Mouse (Mus musculus): ENCODE measurements around the gene Mgea5.

The Mgea5 gene

DNA sequence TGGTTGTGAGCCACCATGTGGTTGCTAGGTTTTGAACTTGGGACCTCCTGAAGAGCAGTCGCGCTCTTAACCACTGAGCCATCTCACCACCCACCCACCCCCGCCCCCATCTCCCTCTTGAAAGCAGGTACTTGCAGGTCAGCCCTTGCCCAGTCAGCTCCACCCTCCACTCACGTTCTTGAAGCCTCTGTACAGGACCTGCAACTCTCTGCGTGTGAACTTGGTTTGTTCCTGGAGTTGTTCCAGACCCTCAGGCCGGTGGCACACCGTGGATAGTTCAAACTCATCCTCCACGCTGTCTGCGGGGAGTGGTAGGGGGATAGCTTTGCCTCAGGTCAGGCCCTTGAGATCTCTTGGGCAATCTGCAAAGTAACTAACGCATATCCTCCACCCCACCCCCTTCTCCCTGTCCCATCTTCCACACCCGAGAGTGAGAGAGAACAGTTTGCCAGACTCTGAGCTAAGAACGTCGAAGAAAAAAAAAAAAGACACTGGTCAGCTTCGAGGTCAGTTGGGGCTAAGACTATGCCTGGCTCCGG lies 11.8 kb upstream of the Mgea5 start:
- no peak for DNase-seq

DNA sequence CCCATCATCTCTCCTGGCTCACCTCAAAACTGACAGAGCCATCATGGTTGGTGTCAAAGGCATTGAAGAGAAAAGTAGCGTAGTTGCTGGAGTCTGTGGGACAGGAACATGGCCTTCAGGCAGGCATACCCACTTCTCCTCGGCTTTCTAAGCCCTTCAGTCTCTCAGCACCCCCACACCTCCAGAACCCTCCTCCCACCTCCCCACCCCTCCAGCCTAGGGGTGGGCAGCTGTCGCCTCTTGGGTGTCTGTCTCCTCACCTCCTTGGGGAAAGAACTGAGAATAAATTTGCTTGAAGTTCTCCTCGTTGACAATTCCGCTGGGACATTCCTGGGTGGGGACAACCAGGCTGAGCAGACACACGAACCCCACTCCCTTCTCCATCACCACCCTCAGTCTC lies 11.1 kb upstream of the Mgea5 start:
- DNase-seq: no peak

DNA sequence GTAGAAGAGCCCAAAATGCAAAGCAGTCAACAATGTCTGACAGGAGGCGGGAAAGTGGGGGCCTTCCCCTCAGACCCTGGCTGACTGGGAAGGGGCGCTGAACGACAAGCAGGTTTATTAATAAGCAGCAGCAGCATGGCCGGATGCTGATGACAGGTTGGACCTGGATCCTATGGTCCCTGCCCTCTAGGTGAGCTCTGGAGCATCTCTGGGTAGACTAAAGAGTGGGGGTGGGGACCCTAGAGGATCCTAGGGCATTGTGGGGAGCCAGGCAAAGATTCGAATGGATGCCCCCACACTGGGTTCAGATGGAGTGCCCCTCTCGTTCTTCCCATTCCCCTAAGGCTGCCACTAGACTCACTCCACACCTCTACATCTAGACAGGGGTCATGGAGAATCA lies 8.8 kb upstream of the Mgea5 start:
- no peak for DNase-seq

DNA sequence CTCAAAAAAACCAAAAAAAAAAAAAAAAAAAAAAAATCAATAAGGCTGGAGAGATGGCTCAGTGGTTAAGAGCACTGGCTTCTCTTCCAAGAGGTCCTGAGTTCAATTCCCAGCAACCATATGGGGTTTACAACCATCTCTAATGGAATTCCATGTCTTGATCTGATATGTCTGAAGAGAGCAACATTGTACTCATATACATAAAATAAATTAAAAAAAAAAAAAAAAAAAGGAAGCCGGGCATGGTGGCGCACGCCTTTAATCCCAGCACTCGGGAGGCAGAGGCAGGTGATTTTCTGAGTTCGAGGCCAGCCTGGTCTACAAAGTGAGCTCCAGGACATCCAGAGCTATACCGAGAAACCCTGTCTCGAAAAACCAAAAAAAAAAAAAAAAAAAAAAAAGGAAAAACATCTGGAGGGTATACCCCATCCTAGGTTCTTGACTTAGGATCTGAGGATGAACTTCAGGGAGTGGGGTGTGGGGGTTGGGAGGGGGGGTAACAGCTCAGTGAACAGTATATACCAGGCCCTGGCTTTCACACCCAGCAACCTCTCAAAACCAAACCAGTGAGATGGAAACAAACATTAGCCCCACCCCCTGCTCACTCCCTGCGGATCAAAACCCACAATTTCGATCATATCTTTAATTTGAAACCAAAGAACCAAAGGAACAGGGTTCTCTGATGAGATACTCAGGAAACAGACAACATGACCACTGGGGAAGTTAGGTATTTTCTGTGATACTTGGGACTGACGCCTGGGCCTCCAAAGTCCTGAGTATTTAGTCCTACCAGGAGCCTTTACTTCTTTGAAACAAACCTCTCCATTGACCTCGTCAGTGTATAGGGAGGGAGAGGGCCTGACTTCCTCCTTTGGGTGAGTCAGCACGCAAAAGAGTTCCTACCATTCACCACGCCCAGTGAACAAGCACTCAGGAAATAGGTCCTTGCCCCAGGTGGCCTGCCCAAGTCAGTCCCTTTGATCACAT lies 6.5 kb upstream of the Mgea5 start:
- DNase-seq: peak; percentile 21 to 25

DNA sequence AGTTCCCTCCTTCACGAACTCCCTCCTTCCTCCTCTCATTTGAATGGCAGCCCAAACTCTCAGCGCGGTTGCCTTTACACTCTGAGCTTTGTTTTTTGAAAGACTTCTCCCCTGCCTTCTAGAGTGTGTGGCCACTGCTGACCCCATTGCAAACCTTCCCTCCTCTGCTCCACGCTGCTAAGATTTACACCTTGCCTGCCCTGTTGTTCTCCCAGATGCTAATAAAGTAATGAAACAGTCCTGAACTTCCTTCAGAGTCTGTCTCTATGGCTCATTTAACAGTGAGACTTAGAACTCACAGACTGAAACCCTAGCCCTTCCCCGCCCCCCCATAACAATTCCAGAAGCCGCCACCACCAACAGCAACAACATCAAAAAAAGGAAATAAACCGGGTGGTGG lies 5.7 kb upstream of the Mgea5 start:
- no peak for DNase-seq

DNA sequence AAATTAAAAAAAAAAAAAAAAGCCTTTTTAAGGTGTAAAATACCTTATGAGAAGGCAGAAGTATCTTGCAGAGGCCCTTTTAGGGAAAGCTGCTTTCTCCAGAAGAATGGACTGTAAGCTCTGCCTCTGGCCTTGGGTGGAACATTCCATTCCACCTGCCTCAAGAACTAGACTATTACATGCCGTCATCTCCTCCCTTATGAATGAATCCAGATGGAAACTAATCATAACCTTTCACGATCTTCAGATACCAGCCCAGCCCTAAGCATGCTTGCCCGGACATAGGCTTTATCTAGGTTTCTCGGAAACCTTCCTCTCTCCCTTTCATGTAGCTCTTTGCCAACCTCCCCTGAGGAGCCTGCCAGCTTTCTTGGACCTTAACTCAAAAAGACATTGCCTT lies 4.7 kb upstream of the Mgea5 start:
- no peak for DNase-seq

DNA sequence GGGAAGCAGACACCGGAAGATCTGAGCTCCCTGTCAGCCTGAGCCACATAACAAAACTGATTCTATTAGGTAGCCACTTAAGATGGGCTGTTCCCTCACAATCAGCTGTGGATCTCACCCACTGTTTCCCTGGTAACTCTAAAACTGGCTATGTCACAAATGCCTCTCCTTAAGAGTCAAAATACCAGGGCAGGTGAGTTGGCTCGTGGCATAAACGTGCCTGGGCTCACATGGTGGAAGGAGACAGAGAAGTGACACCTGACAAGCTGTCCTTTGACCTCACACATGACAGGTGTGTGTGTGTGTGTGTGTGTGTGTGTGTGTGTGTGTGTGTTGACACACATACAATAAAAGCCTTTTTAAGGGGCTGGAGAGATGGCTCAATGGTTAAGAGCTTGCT lies 3.8 kb upstream of the Mgea5 start:
- no peak for DNase-seq

DNA sequence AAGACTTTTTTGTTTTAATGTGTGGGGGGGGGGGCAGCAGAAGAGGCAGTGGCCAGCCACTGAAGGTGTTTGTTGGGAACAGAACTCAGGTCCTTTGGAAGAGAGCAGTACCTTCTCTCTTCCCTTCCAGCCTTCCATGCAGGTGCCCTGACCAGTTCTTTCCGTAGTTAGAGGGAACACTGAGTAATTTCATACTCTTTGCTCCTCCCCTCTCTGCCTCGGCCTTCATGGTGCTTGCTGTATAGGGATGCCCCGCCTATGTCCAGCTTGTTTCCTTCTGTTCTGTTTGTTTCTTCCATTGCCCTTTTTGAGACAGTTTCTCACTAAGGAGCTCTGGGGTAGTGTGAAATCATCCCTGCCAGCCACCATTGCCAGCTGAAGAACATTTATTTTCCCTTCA lies 1.8 kb upstream of the Mgea5 start:
- no peak for DNase-seq

DNA sequence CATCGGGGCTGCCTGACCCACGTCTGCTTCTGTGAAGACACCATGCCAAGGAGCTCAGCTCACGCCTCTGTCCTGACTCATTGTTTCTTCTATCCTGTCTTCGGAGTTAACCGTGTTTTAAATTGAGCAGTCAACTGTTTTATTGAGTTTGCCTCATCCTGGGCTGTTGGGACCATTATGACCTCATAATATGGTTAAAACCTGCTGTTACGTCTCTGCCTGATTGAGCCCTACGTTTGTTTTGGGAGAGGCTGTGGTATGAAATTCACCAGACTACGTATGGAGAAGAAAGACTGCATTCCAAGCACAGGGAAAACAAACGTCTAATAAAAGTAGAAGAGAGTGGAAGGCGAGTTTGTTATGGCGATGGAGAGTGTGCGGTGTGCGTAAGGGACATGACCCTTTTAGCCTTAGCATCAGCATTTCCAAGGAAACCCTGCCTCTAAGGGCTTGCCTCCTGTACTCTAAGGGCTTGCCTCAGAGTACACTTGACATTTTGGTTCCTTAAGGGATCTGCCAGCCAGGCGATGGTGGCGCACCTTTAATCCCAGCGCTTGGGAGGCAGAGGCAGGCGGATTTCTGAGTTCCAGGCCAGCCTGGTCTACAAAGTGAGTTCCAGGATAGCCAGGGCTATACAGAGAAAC lies 418 bp upstream of the Mgea5 start:
- no peak for DNase-seq

DNA sequence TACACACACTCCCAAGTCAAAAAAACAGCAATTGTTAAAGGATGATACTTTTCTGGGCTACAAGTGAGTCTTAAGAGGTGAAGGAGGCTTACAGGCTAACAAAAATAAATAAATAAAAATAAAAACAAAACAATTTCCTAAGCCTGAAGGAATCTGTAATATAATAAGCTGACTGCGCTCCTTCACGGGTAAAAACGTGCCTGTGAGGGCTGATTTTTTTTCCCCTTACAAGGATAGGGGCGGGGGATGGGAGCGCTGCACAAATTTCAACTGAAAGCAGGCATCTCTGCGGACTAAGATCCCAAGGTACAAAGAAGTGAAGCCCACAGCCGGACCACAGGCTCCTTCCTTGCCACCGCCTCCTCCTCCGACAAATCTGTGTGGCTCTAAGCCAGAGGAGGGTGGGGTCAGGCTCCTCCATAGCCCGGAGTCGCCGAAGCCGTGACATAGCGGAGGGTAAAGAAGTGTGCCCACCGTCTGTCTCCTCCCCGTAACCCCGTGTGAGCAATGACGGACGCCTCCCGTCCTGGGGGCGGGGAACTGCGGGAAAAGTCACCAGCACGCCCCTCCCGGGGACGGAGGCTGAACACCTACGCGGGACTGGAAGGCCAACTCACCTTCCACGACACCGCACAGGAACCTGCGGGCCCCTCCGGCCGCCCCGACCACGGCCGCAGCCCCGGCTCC lies 1.2 kb downstream of the Mgea5 start:
- peak; percentile 52 to 55 for DNase-seq

DNA sequence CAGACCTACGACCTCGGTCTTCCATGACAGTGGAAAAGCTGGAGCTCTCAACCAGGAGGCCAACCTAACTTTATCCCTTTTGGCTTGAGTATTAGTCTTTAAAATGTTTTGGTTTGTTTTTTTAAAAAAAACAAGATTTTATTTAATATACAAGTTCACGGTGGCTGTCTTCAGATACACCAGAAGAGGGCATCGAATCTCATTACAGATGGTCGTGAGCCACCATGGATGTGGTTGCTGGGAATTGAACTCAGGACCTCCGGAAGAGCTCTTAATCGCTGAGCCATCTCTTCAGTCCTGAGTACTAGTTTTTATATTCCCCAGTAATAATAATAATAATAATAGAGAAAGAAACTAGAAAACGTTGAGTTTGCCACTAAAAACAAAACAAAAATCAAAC lies 2.0 kb downstream of the Mgea5 start:
- DNase-seq: no peak

DNA sequence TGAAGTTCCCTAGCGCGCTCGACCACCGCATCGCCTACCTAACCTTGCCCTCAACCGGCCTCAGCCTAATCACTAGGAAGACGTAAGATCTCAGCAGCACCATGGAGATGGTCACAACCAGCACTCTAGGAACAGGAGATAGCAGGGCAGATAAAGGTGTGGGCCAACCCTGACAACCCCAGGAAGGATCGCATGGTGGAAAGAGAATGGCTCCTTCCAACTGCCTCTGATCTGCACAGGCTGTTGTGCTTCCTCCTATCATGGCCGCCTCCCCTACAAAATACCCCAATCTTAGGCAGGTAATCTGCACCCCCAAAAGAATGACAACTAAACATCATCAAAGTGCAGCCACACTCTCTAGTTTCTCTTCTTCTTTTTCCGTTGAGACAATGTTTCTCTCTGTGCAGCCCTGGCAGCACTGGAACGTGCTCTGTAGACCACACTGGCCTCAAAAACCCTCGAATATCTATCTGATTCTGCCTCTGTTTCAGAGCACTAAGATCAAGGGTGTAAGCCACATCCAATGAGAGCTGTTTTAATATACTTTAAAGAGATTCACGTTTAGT lies 3.2 kb downstream of the Mgea5 start:
- DNase-seq: no peak

DNA sequence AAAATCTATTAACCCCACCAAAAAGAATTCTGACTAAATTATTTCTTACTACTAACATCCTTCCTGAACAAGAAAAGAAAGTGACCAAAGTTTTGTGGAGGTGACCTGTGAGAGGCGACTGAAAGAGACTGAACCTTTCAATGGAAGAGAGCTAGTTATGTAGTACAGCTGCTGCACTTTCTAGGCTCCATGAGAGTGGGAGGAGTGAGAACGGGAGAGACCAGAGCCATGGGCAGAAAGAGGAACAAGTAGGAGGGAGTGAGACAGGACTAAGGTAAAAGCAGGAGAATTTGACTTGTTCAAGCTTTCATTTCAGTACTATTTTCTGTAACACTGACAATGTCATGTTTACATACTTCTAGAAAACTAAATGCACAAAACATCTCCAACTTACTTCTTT lies 8.2 kb downstream of the Mgea5 start:
- DNase-seq: no peak

DNA sequence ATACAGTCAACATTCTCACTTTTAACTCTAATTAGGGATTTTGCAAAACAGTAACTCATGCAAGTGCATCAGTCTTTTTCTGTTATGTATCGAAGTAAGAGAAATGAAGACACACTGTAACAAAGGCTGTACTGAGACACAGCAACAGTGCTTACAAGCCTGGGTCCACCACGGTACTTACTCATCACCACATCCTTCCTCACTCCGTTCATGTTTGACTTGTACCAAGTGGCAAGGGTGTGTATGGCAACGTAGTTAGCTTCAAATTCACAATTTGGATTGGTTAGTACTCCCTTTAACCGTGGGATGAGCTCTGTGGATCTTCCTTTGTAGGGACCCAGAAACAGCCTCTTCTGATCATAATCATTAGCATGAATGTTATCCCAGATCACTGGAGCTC lies 12.1 kb downstream of the Mgea5 start:
- DNase-seq: no peak

DNA sequence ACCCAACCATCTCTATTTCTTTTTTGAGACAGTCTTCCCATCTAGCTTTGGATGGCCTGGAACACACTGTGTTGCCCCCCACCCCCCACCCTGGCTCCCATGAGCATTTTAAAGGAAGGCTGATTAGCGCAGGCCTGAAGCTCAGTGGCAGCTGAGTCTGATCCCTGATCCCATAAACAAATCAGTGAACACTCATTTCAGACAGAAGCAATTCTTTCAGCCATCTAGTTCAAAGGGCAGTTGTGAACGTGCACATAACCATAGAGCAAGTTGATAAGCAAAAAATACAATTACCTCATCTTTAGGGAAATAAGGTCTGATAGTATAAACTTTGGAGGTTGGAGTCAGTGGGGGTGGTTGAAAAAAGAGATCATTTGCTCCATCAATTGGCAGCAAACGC lies 22.8 kb downstream of the Mgea5 start:
- DNase-seq: no peak

DNA sequence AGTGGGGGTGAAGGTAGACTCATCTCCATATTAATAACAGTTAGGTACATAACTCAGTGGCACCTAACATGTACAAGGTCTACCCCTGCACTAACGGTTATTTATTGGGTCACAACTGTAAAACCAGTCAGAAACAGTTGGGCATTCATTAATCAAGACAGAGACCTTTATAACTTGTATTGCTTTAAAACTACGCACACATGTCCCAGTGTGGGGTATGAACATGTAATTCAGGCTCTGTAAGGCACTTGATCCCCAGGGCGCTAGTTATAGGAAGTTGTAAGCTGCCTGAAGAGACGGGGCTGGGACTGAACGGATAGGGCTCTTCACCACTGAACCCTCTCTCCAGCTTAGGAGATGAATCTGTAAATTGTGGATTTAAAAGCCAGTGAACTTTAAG lies 25.0 kb downstream of the Mgea5 start:
- DNase-seq: no peak

DNA sequence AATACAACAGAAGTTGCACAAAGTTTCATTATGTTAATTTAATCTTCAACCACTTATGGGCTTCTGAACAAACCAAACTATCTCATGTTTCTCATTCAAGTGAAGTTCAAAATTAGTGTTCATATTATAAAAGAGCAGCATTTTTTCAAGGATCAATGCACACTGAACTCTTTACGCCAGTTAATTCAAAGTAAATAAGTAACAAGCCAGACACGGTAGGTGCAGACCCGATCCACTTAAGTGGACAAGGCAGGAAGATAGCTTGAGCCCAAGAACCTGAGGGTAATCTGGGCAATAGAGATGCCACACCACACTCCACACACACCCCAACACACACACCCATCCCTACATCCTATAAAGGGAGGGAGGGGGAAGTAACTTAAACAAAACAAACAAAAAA lies 30.1 kb downstream of the Mgea5 start:
- DNase-seq: no peak

DNA sequence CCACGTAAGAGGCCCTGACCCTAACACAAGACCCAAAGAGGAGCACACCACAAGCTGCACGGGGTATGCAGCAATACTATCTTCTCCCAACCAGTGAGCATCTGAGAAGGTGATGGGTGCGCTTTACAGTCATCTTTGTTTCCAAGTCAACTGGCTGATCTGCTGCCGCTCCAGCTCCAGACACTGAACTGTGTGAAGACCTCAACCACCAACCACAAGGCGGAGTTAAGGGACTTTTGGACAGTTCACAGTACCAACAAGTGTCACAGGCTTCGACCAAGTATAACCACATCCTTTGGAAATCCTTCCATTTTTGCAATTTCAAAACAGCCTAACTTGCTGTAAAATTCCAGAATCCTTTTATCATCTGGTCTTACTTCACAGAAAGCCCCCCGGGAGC lies 31.8 kb downstream of the Mgea5 start:
- DNase-seq: no peak

DNA sequence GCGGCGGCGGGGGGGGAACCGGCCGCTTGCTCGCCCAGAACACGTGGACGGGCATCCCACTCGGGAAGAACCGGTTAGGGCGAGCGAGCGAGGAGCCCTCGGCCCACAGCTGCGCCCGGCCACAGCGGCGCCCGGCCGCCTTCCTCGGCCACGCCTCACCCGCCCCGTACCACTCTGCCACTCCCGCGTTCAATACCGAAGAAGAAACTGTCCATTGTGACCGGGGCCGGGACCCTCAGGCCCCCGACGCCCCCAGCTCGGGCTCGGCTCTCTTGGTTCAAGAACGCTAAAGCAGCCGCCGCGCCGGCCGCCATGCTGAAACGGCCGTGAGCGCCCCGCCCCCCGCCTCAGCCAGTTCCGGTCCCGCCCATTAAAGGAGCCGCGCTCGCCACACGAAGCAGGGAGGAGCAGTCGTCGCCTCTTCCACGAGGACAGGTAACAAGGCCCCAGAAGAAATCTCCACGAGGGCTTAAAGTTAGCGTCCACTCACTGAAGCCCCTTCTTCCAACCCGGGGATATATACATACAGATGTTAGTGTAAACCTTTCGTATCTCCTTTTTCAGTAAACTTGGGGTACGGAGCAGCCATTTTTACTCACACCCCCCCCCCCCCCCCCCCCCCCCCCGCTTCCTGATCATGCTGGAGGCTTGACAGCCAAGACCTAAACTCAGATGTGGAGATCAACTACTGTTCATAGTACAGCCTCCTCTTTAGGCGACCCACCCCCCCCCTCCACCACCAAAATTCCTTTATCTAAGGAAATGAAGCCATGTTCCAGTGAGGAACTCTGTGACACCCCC lies 34.2 kb downstream of the Mgea5 start, which contains the start of gene Npm3:
Npm3 (minus strand) TSS at position 349 of the 801 bp plus-strand sequence.
- DNase-seq: peak; percentile 73 to 85

DNA sequence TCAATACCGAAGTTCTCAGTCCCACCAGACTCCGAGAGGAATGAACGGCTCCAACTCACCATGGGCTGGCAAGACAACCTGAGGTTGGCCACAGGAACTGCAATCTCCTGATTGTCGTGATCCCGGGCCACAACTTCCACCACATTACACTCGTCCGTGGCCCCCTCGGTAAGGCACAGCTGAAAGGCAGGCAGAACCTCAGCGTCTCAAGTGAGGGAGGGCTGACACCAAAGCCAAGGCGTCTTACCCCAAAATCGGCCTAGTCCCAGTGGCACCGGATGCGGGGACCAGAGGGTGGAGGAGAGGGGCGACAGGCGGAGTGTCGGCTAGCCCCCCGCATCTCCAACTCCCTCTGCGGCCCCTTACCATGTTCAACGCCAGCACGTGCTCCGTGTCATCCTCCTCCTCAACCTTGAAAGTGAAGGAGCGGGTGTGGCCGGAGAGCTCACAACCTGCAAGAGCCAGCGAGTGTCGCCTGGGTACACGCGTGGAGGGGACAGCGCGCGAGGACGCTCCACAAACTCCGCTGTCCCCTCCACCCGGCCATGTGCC lies 34.9 kb downstream of the Mgea5 start:
- peak in 1 of 2 experiments; percentile 32 for DNase-seq

DNA sequence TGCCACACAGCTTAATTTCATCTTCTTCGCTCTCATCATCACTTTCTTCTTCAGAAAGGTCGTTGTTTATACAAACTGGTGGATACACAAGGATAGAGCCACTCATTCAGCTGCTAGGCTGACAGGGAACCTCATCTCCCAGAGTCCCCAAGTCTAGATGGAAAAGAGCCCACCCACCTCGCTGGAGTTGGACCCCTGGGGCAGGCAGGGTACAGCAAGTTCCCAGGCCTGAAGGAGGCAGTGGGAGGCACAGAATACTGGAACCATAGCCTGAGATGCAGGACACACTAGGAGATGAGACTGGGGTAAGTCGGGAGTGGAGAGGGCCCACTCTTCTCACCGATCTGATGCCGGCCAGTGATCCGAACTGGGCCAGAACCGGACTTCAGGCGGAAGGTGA lies 35.4 kb downstream of the Mgea5 start:
- no peak for DNase-seq
